Mouse (Mus musculus) cerebellum, adult 18-20 months (tissue): ENCODE data around the gene Gm3173.
"Not testable (repeated sequence)": the region's sequence is repeated elsewhere in the genome, so short reads cannot be mapped to it uniquely, and the experiment has no call there.

Experiments used
- DNase-seq, 2 experiments: peaks; one replicate each; pipeline ENCODE4 v3.0.0; 2021

The Gm3173 gene

GRCm38 (mm10) chr14:4430692-4431091 lies at the start of gene Gm3173:
Gm3173 (plus strand) TSS chr14:4430992.
- not testable (repeated sequence) for DNase-seq

DNA sequence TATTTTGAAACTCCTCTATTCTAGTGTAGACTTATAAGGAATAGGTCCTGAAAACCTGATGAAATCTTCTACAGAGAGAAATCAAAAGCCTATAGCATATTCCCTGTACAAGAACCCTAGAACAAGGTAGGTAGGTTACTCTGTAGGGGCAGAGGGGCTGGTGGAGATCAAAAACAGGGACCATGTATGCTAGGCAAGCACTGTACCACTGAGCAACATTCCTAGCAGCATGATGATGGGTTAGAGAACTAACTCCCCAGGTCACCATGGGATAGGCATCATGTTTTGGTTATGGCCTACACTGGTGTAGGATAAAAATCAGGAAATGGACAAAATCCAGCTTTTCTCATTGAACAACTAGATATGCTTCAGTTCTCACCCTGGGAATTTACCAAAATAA lies 45.2 kb upstream of the Gm3173 start:
- DNase-seq, result not testable (repeated sequence)

DNA sequence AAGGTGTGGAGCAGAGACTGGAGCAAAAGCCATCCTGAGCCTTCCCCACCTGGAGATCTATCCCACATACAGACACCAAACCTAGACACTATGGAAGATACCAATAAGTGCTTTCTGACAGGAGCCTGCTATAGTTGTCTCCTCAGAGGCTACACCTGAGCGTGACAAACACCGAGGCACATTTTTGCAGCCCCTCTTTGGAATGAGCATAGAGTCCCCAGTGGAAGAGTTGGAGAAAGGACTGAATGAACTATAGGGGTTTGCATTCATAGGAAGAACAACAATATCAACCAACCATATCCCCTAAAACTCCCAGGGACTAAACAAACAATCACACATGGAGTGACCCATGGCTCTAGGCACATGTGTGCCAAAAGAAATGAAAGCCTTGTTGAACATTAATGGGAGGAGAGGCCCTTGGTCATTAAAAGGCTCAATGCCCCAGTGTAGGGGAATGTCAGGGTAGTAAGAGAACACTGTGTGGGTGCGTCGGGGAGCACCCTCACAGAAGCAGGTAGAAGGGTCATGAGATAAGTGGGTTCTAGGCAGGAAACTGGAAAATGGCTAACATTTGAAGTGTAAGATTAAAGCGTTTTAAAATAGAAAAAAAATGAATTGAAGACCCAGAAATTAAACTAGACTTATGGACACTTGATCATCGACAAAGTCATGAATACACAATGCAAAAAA lies 37.8 kb upstream of the Gm3173 start:
- DNase-seq, result not testable (repeated sequence)

DNA sequence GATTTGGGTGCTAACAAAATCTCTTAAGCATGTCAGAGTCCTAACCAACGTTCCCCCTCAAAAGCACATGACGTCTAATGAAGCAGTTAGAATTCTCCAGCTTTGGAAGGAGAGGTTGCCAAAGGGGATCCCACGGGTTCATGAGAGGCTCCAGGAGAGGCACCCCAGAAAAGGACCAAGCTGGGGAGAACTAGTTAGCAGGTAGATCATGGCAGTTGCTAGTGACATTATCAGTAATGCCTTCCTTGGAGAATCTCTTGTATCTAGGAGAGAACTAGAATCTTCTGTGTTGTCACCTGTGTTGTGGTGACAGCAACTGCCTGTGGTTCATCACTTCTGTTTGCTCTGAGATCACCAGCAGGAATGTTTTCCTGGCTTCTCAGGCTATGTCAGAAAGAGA lies 33.6 kb upstream of the Gm3173 start, which contains the start of gene Gm3159:
Gene Gm3159, plus strand, starts transcription at position 301 of the 400 bp plus-strand sequence.
- DNase-seq, result not testable (repeated sequence)

GRCm38 (mm10) chr14:4398624-4399023 lies 32.2 kb upstream of the Gm3173 start:
- DNase-seq, result not testable (repeated sequence)

GRCm38 (mm10) chr14:4400115-4400789 lies 30.5 kb upstream of the Gm3173 start:
- not testable (repeated sequence) for DNase-seq

DNA sequence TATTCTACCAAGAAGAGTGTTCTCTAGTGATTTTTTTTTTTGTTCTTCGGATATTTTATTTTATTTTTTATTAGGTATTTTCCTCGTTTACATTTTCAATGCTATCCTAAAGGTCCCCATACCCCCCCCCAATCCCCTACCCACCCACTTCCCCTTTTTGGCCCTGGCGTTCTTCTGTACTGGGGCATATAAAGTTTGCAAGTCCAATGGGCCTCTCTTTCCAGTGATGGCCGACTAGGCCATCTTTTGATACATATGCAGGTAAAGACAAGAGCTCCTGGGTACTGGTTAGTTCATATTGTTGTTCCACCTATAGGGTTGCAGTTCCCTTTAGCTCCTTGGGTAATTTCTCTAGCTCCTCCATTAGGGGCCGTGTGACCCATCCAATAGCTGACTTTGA lies 29.5 kb upstream of the Gm3173 start:
- not testable (repeated sequence) for DNase-seq

- DNase-seq, result not testable (repeated sequence)
These were observed 27.0 kb upstream of the Gm3173 start for GRCm38 (mm10) chr14:4403840-4404239.

DNA sequence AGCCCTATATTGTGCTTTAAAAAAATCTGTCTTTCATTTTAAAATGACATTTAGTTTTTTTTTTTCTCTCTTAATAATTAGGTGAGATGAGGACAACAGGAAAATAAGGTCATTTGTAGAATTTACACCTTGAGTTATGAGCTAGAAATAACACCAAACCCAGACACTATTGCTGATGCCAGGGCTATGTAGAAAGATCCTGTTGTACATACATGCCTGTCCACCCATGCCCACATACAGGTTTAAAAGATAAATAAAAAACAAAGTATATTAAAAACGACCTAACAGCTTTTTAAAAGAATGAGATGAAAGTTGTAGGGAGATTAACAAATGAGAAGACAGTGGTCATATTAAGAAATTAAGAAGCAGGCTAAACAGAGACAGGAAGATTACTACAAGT lies 20.9 kb upstream of the Gm3173 start:
- DNase-seq, result not testable (repeated sequence)

DNA sequence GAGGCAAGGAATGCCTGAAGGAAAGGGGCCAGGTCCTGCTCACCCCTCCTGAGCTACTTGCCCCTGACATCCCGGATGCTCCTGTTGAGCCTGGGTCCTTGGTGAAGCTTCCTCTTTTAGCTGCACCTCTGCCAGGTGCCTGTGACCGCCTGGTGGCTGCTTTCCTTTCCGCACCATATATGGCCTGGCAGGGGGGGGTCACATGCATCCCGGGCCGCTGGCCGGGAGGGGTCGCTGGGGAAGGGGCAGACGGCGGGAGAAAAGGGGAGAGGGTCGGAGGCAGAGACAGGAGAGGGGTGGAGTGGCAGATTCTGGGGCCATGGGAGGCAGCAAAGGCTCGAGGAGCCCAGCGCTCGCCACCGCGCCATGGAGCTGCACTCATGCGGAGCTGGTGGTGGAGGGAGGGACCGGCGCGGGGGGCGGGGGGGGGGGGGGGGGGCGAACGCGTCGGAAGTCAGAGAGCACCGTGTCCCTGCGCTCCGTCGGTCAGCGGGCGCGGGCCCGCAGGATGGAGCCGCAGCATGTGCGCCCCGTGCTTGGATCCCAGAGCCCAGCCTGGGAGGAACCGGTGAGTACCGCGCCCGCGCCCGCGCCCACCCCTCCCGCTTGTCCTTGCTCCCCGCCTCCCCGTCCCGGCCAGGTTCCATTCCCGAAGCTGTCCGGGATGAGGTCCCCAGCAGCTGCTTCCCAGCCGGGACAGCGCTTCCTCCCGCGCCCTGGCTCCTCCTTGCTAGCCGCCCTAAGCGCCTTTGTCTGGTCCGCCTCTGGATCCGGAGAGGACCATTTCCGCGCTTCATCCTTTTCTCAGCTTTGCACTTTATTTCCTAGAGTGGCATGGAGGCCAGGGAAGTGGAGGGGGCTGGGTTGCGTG lies 15.6 kb upstream of the Gm3173 start, which contains the start of gene Gm3164:
Gene Gm3164, plus strand, starts transcription at position 484 of the 871 bp plus-strand sequence.
- DNase-seq, result peak in 1 of 2 experiments; percentile 10

GRCm38 (mm10) chr14:4481445-4481844 lies 50.7 kb downstream of the Gm3173 start, which contains the start of gene Gm3182:
Gm3182 (plus strand) TSS chr14:4481745.
- DNase-seq, result not testable (repeated sequence)

DNA sequence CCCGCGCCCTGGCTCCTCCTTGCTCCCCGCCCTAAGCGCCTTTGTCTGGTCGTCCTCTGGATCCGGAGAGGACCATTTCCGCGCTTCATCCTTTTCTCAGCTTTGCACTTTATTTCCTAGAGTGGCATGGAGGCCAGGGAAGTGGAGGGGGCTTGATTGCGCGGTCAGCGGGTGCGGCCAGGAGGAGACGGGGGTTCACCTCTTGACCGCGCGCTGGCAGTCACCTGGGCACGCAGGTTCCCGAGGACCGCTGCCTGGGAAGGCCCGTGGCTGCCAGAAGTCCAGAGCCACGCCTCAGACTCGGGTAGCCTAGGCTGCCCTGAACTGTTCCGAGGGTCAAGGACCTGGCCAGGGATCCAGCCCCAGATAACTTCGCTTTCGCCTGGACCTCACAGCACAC lies 68.6 kb downstream of the Gm3173 start:
- DNase-seq, result not testable (repeated sequence)

DNA sequence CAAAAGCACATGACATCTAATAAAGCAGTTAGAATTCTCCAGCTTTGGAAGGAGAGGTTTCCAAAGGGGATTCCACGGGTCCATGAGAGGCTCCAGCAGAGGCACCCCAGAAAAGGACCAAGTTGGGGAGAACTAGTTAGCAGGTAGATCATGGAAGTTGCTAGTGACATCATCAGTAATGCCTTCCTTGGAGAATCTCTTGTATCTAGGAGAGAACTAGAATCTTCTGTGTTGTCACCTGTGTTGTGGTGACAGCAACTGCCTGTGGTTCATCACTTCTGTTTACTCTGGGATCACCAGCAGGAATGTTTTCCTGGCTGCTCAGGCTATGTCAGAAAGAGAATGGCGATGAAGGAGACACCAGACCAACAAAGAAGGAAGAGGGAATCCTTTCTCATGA lies 124.3 kb downstream of the Gm3173 start, which contains the start of gene Gm3047:
Gene Gm3047, plus strand, starts transcription at position 301 of the 400 bp plus-strand sequence.
- DNase-seq, result not testable (repeated sequence)
